Mouse (Mus musculus) stomach, embryonic 16.5 days (tissue): ENCODE data around the gene Ewsr1. TPM values are rescaled to one million over a fixed set of nuclear protein-coding genes. Genes with fewer than 3 reads are reported as not detected.

Experiments used
- ATAC-seq: fragments of 200-750 bp; cut with Nextera tagmentation; 2 replicates; pipeline ENCODE4 v1.8.0; 2017; ENCODE audit warnings: moderate number of reproducible peaks, moderate TSS enrichment; ENCODE audit not compliant: insufficient read depth, low FRiP score
- H3K27ac ChIP-seq: fragments of 300-500 bp; sonication (generic); 2 replicates; pipeline ENCODE4 v1.5.1; 2014; ENCODE audit warnings: low read length
- H3K27me3 ChIP-seq: fragments of 300-500 bp; sonication (generic); 2 replicates; pipeline ENCODE4 v1.6.1; 2014; ENCODE audit warnings: low read length, control low read depth, mixed read lengths; ENCODE audit not compliant: control insufficient read depth, insufficient read depth
- H3K36me3 ChIP-seq: fragments of 300-500 bp; sonication (generic); 2 replicates; pipeline ENCODE4 v1.6.1; 2014; ENCODE audit warnings: low read length; ENCODE audit not compliant: control insufficient read depth, insufficient read depth
- H3K4me1 ChIP-seq: fragments of 300-500 bp; sonication (generic); 2 replicates; pipeline ENCODE4 v1.6.1; 2014; ENCODE audit warnings: low read length, control low read depth, mixed read lengths; ENCODE audit not compliant: control insufficient read depth, insufficient read depth
- H3K4me2 ChIP-seq: fragments of 300-500 bp; sonication (generic); 2 replicates; pipeline ENCODE4 v1.6.1; 2014; ENCODE audit warnings: low read depth, low read length, mixed read lengths
- H3K4me3 ChIP-seq: fragments of 300-500 bp; sonication (generic); replicated peaks from 2 replicates; pipeline ENCODE4 v1.5.1; 2014; ENCODE audit warnings: mild to moderate bottlenecking, low read length
- H3K9ac ChIP-seq: fragments of 300-500 bp; sonication (generic); 2 replicates; pipeline ENCODE4 v1.6.1; 2014; ENCODE audit warnings: low read length
- H3K9me3 ChIP-seq: fragments of 300-500 bp; sonication (generic); replicated peaks from 2 replicates; pipeline ENCODE4 v1.6.1; 2016; ENCODE audit warnings: low read length, control low read depth; ENCODE audit not compliant: control insufficient read depth
- WGBS: fragments of 180-500 bp; shearing (Covaris S2); extraction: QIAGEN DNeasy Blood & Tissue Kit; methylation state at CpG from one replicate; pipeline ENCODE4 v1.1.7; 2014; 5-methylcytosine and 5-hydroxymethylcytosine counted together
- microRNA-seq: library from miRNA; unstranded; fragments of <30 nt; microRNA quantifications from one replicate; pipeline ENCODE4, GENCODE M21; 2016
- polyA plus RNA-seq: library from polyadenylated mRNA; unstranded; fragments of >200 nt; fragmentation: Nextera tagmentation; extraction: Ambion mirVana; gene quantifications from 2 replicates; pipeline ENCODE4 v1.2.1, GENCODE M21; 2015

Gene Ewsr1
- polyA plus RNA-seq, 1 experiment from 2014 or later, result 537 TPM

GRCm38 (mm10) chr11:5040585-5040984, 58.5 kb downstream of the Ewsr1 start:
- H3K9me3 ChIP-seq, result no peaks in the 10 kb centered on the region
- no peak overlapping the region for H3K4me3 ChIP-seq
- WGBS, result 86% methylated on average over 5 of the region's 5 CpGs
- no peak overlapping the region for H3K4me2 ChIP-seq
- no peaks in the 10 kb centered on the region for H3K27me3 ChIP-seq
- no peak overlapping the region for H3K27ac ChIP-seq
- no peak; the same call in 1 of the 2 replicates for ATAC-seq
- H3K4me1 ChIP-seq, result no peaks in the 10 kb centered on the region
- no peak overlapping the region for H3K9ac ChIP-seq
- no peaks in the 10 kb centered on the region for H3K36me3 ChIP-seq

- no peak for ATAC-seq
- no peaks in the 10 kb centered on the region for H3K27me3 ChIP-seq
- no peak overlapping the region for H3K9ac ChIP-seq
- no peak overlapping the region for H3K4me3 ChIP-seq
- no peaks in the 10 kb centered on the region for H3K9me3 ChIP-seq
- H3K4me1 ChIP-seq, result no peaks in the 10 kb centered on the region
- WGBS, result 86% methylated on average over 8 of the region's 8 CpGs
- no peak overlapping the region for H3K4me2 ChIP-seq
- H3K27ac ChIP-seq, result no peak overlapping the region
- 0 out of 2 replicates have a peak, but pooled peaks cover 6% of the 10 kb centered on the region for H3K36me3 ChIP-seq
Measured at GRCm38 (mm10) chr11:5037146-5037854, 61.8 kb downstream of the Ewsr1 start.

- no peaks in the 10 kb centered on the region for H3K27me3 ChIP-seq
- ATAC-seq, result no peak
- WGBS, result 90% methylated on average over 4 of the region's 4 CpGs
- no peak overlapping the region for H3K4me3 ChIP-seq
- peaks cover 9% of the 10 kb centered on the region; the same call in 1 of the 2 replicates for H3K36me3 ChIP-seq
- H3K4me1 ChIP-seq, result no peaks in the 10 kb centered on the region
- no peak overlapping the region for H3K9ac ChIP-seq
- no peak overlapping the region for H3K27ac ChIP-seq
- no peaks in the 10 kb centered on the region for H3K9me3 ChIP-seq
- no peak overlapping the region for H3K4me2 ChIP-seq
Measured at GRCm38 (mm10) chr11:5035421-5035820, 63.6 kb downstream of the Ewsr1 start.

GRCm38 (mm10) chr11:5033136-5033535, 65.9 kb downstream of the Ewsr1 start:
- H3K4me3 ChIP-seq, result no peak overlapping the region
- no peaks in the 10 kb centered on the region for H3K4me1 ChIP-seq
- no peak for ATAC-seq
- no peak overlapping the region for H3K9ac ChIP-seq
- H3K27ac ChIP-seq, result no peak overlapping the region
- 75% methylated on average over 3 of the region's 3 CpGs for WGBS
- H3K4me2 ChIP-seq, result no peak overlapping the region
- H3K36me3 ChIP-seq, result peaks cover 9% of the 10 kb centered on the region; the same call in 1 of the 2 replicates
- no peaks in the 10 kb centered on the region for H3K9me3 ChIP-seq
- H3K27me3 ChIP-seq, result no peaks in the 10 kb centered on the region

- Histone ChIP-seq H3K27ac (no peak overlapping the region), H3K9ac (no peak overlapping the region), H3K4me2 (no peak overlapping the region), H3K4me3 (no peak overlapping the region), H3K4me1 (no peaks in the 10 kb centered on the region), H3K9me3 (no peaks in the 10 kb centered on the region), H3K27me3 (no peaks in the 10 kb centered on the region), H3K36me3 (peaks cover 9% of the 10 kb centered on the region; the same call in 1 of the 2 replicates)
- 90% methylated on average over 10 of the region's 10 CpGs for WGBS
- no peak for ATAC-seq
Measured at GRCm38 (mm10) chr11:5032706-5033105, 66.4 kb downstream of the Ewsr1 start.

GRCm38 (mm10) chr11:5028228-5028627, 70.8 kb downstream of the Ewsr1 start:
- Histone ChIP-seq H3K27me3 (no peaks in the 10 kb centered on the region), H3K9ac (no peak overlapping the region), H3K27ac (no peak overlapping the region), H3K4me2 (no peak overlapping the region), H3K4me3 (no peak overlapping the region), H3K4me1 (no peaks in the 10 kb centered on the region), H3K36me3 (peaks cover 13% of the 10 kb centered on the region; the same call in 1 of the 2 replicates), H3K9me3 (no peaks in the 10 kb centered on the region)
- 96% methylated on average over 7 of the region's 7 CpGs for WGBS
- ATAC-seq, result no peak

GRCm38 (mm10) chr11:5025108-5025507, 74.0 kb downstream of the Ewsr1 start:
- H3K36me3 ChIP-seq, result peaks cover 10% of the 10 kb centered on the region; the same call in 1 of the 2 replicates
- WGBS, result 100% methylated on average over 1 of the region's 1 CpGs

More at GRCm38 (mm10) chr11:5025108-5025507, 74.0 kb downstream of the Ewsr1 start:
- no peak overlapping the region for H3K27ac ChIP-seq
- H3K4me1 ChIP-seq, result no peaks in the 10 kb centered on the region
- H3K9me3 ChIP-seq, result no peaks in the 10 kb centered on the region
- no peak for ATAC-seq
- H3K9ac ChIP-seq, result no peak overlapping the region
- H3K4me3 ChIP-seq, result no peak overlapping the region
- no peaks in the 10 kb centered on the region for H3K27me3 ChIP-seq
- H3K4me2 ChIP-seq, result no peak overlapping the region

Small RNA genes lying within 50 kb of the gene (microRNA-seq; reads per million reads assigned to microRNA genes)
- not detected for gene Gm47296

Other genes with a start within 250 kb of the Ewsr1 start
- gene Nf2, start 249.7 kb downstream of the Ewsr1 start, polyA plus RNA-seq, result 39.6 and 43.4 TPM in 2 replicates
- 53.4 and 57.0 TPM in 2 replicates for gene Nipsnap1, start 225.3 kb downstream of the Ewsr1 start, polyA plus RNA-seq
- gene Thoc5, start 203.9 kb downstream of the Ewsr1 start, polyA plus RNA-seq, result 29.8 and 30.3 TPM in 2 replicates
- 0.30 and 0.45 TPM in 2 replicates for gene Nefh, start 151.2 kb downstream of the Ewsr1 start, polyA plus RNA-seq
- gene Ap1b1, start 112.4 kb downstream of the Ewsr1 start, polyA plus RNA-seq, result 64.7 and 79.1 TPM in 2 replicates
- 0.49 and 1.8 TPM in 2 replicates for gene Rasl10a, start 41.1 kb downstream of the Ewsr1 start, polyA plus RNA-seq
- 11.0 and 14.1 TPM in 2 replicates for gene Gas2l1, start 33.9 kb downstream of the Ewsr1 start, polyA plus RNA-seq
- gene Rhbdd3, start 340 bp downstream of the Ewsr1 start, polyA plus RNA-seq, result 24.8 and 25.2 TPM in 2 replicates
- 59.1 and 60.4 TPM in 2 replicates for gene Emid1, start 53.0 kb upstream of the Ewsr1 start, polyA plus RNA-seq
- gene Kremen1, start 162.3 kb upstream of the Ewsr1 start, polyA plus RNA-seq, result 24.0 and 26.2 TPM in 2 replicates